Mouse (Mus musculus) left cerebral cortex, adult 8-10 months (tissue): Measurements from ENCODE around the gene Gtf3a. TPM values are rescaled to one million over a fixed set of nuclear protein-coding genes. Genes with fewer than 3 reads are reported as not detected.
A peak's percentile ranks its signal among the peaks of the same experiment; 100 is the strongest.
"Not testable (repeated sequence)": the region's sequence is repeated elsewhere in the genome, so short reads cannot be mapped to it uniquely, and the experiment has no call there.

Experiments
- DNase-seq, 2 experiments: peaks; one replicate each; pipeline ENCODE4 v3.0.0; 2022; ENCODE audit warnings: low spot score in 2 of 2
- total RNA-seq, 4 experiments: library from RNA; stranded (reverse); gene quantifications; 2 replicates each; pipeline ENCODE4 v1.2.4; 2022

Gtf3a gene
- 10 to 100 TPM; 21.6 to 23.3 (median 22.5) TPM for total RNA-seq

DNA sequence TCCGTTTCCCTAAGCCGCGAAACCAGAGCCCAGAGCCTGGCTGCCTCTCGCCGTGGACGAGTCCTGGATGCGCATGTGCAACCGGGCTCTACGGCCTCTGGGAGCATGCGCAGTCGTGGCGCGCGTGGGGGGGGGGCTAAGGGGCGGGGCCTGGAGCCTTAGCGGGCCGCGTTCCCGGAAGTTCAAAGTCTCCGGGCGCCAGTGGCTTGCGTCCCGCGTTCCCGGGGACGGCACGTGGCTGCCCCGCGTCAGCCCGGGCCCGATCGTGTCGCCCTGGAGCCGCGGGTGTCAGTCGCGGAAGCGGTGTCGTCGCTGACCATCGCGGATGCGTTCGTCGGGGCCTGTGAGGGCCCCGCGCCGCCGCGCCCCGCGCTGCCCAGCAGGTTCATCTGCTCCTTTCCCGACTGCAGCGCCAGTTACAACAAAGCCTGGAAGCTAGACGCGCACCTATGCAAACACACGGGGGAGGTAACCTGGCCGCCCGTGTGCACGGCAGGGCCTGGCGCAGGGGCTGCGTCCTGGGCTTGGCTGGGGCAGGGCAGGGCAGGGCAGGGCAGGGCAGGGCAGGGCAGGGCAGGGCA is at the start of gene Gtf3a:
Gene Gtf3a (plus strand): TSS at position 150 of the 581 bp plus-strand sequence.
- DNase-seq: peak; percentile 42 to 53

DNA sequence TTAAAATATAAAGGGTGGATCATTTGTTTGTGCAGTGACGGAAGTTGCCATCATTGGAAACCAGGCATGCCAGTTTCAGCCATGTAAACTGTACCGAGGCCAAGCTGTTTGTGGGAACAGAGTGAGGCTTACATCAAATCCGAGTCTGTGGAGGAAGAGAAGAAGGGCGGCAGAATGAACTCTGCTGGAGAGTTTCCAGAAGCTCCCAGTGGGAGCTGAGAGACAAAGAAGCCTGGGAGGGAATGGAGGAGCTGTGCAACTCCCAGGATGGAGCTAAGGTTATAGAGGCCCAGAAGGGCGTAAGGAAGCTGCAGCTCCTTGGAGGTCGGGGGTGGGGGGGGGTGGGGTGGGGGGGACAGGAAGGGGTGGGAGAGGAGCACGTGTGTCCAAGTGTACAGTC is 48.1 kb upstream of the Gtf3a start:
- no peak for DNase-seq

GRCm38 (mm10) chr5:146901501-146901900 is 47.0 kb upstream of the Gtf3a start:
- no peak for DNase-seq

DNA sequence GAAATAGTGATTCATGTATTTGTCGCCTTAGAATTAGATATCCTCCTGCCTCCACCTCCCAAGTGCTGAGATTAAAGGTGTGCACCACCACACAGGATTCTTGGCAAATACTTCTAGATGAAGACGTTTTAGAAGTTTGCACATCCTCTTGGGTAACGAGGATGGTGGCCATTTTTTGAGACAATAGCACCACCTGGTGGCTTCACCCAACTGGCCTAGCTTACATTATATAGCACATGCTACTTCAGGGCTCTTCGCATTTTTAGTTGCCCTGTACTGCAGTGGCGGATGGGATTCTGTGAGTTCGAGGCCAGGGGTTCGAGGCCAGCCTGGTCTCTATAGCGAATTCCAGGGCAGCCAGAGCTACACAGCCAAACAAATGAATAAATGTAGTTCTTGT is 44.1 kb upstream of the Gtf3a start:
- DNase-seq: peak; percentile 33 to 78

DNA sequence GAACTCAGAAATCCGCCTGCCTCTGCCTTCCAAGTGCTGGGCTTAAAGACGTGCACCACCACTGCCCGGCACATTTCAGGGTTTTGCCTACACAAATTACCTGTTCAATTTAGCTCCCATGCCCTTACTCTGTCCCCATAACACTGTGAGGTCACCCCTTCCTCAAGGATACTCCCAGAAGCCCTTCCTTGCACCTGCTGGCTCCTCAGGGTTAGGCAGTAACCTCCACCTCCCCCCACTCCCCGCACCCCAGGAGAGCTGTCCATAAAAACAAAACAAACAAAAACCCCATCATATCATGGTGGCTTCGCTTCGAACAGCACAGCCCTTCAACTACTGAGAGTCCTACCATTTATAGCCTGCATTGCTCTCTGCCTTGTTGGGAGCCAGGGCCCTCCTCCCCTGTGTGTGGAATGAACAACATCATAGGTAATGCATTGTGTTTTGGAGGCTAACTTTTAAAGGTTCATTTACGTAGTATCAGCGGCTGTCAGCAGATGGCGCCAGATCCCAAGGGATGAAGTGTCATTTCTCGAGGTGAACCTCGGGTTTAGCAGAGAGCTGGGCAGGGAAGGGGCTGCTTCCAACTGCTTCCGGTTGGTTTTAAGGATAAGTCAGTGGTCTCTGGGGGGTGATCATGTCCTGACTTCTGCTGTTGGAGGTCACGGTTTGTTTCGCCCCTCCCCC is 42.8 kb upstream of the Gtf3a start:
- DNase-seq: peak in 1 of 2 experiments; percentile 73

DNA sequence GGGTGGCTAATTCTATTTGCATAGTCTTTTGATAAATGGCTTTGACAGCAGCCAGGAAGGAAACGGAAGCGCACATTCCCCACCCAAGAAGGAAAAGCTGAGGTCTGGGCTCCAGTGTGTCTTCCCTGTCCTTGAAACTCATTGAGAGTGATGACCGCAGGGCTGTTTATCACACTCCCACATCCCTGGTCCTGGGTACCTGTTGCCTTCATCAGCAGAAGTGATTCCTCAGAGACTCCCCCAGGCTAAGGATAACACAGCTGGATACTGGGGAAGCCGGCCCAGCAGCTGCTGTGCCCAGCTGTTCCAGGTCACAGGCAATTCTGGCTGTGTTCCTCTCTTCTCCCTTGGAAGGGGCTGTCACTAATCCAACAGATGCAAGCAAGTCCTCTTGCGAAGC is 40.9 kb upstream of the Gtf3a start:
- DNase-seq: no peak

GRCm38 (mm10) chr5:146908629-146909028 is 39.8 kb upstream of the Gtf3a start:
- DNase-seq: no peak

- DNase-seq: no peak
Measured at GRCm38 (mm10) chr5:146912206-146912605, 36.3 kb upstream of the Gtf3a start.

DNA sequence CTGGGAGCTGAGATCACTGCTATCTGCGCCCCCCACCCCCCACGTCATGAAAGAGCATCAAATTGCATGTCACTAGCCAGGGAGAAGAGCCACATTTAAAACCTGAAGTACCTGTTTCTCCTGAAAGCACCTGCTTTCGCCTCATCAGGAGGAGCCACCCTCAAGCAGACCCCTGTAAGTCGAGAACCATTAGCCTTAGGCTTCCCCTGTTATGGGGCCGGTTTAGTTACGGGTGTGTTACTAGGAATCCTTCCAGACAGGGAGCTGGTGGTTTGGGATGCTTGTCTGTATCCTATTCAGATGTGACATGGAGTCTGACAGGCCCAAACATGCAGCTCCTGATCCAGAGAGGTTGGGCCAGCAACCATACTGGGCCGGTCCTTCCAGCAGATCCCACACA is 35.1 kb upstream of the Gtf3a start:
- no peak for DNase-seq

DNA sequence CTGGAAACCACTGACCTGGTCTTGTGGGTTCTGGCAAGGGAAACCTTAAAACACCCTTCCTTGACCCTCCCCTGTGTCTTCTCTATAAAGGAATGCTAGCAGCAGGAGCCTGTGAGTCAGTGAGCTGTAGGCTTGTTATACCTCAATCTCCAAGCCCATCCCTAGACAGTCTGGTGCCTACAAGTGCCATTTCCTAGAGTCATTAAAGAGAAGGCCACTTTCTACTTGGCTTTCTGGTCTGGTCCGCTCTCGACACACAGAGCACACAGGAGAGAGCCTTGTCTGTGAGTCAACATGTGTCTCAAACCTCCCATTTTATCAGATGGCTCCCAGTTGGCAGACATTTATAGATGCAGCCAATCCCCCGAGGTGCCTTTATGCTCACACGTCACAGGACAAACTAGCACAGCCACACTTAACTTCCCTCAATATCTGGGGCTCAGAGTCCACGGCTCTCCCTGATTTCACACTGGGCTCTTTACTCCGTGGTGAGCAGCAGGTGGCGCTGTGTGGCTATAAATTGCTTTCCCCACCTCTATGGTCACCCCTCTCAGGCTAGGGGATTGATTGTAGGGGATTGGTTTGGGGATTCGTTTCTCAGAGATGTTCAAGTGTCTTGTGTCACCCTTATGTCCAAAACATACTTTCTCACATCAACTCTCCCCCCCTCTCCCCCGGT is 34.2 kb upstream of the Gtf3a start:
- DNase-seq: peak in 1 of 2 experiments; percentile 37

DNA sequence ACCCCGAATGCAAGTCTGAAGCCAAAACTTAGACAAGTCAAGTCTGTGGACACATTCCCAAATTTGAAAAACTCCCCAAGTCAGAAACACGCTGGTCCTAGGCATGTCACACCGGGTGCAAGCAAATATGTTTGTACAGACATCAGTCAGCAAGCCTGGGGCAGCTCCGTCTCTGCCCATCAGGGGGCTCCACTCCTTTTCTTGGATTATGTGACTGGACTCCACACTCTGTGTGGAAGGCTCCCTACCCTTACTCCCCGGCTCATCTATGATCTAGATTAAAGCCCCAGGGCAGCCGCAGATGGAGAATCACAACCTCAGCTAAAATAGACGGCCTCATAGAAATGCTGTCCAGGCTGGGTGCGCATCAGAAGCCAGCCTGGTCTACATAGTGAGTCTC is 32.2 kb upstream of the Gtf3a start:
- no peak for DNase-seq

GRCm38 (mm10) chr5:146916806-146917205 is 31.7 kb upstream of the Gtf3a start:
- no peak for DNase-seq

- DNase-seq: not testable (repeated sequence)
Measured at GRCm38 (mm10) chr5:146917357-146917756, 31.1 kb upstream of the Gtf3a start.

DNA sequence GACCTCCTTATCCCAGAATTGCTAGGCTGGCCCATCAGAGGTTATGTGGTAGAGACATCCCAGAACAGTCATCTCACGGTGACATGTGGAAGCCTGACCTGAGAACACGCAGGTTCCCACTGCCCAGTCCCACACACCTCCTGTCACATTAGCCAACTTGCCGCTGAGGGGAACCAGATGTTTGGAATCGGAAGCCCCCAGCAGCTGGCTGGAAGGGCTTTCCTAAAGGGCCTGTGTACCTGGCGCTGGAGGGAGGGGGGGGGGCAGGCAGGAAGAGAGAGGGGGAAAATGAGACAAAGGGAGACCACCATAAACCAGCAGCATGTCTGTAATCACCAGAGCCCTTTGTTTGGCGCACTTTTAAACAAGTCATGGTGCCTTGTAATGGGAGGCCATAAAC is 28.6 kb upstream of the Gtf3a start:
- no peak for DNase-seq

DNA sequence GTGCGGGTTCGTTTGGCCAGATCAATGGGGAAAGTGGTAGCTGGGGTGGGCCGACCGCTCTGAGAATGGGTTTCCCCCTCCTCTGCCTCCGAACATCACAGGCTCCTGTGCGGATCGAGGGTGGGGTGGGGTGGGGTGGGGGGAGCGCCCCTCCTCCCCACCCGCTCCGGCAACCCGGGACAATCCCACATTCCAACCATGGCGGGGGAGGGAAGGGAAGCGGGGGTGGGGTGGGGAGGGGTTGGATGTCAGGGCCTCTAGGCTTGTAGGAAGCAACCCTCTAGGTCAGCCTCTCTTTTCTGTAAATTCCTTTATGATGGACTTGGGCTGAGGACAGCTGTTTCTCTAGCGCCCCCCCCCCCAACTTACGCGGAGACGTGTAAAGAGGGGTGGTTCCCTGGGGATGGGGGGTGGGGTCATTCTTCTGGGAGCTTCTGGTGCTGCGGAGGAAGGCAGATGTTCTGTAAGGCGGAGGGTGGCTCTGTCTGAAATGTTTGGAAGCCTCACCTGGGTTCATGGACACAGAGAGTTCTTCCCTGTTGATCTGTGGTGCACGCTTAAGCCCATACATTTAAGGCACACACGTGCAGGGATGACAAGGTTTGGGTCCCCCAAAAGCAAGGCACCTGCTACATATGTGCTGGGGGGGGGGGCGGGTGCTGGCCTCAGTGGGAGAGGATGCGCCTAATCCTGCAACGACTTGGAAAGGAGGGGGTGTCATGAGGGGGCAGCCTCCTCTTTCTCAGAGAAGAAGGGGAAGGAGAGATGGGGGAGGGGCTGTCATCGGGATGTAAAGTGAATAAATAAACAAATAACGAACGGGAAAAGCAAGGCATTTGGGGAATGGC is 27.9 kb upstream of the Gtf3a start:
- DNase-seq: no peak

GRCm38 (mm10) chr5:146921224-146921623 is 27.2 kb upstream of the Gtf3a start:
- no peak for DNase-seq

DNA sequence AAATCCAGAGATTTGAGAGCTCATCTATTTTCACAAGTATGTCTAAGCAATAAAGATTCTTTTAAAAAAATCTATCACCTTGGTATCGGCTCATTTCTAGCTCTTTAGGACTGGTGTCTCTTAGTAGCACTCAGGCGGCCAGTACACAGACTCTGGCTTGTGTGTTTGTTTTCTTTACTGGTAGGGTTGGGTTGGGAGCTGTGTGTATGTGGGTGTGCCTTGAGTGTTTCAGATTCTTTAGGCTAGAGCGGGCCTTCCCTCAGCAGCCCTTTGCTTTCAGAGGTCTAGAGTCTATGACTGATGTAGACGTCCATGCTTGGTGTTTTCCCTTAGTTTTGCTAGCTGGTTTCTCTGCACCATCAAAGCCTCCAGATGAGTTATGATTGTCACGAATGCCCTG is 24.9 kb upstream of the Gtf3a start:
- DNase-seq: no peak

DNA sequence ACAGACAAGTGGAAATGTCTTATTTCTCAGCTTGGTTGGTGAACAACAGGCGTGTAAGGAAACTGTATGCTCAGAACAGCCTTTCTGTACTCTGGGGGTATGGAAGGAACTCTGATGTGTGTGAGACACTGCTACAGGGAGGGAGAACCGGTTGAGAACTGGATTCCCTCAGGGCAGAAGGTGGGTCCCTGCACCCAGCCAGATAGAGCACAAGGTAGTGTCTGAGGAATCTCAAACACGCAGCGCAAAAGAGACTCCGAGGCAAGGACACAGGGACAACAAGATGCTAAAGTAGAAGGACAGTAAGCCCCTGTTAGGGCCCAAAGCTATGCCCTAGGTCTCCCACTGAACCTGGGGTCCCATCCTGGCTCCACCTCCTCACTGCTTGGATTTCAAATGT is 21.8 kb upstream of the Gtf3a start:
- no peak for DNase-seq

DNA sequence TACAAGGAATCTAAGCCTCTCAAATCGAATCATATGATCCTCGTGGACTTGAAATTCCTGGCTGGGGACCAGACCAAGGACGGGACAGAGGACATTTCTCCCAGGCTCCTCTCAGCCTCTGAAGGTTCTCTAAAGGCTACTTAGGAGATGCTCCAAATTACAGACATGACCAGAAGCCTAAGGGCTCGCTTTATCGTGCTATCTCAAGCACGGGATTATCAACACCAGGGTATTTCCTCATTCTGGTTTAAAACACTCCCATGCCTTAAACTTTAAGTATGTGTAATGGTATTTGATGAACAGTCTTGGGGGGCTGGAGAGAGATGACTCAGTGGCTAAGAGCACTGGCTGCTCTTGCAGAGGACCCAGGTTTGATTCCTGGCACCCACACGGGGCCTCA is 17.0 kb upstream of the Gtf3a start:
- no peak for DNase-seq

- no peak for DNase-seq
Measured at GRCm38 (mm10) chr5:146931904-146932553, 16.4 kb upstream of the Gtf3a start.

DNA sequence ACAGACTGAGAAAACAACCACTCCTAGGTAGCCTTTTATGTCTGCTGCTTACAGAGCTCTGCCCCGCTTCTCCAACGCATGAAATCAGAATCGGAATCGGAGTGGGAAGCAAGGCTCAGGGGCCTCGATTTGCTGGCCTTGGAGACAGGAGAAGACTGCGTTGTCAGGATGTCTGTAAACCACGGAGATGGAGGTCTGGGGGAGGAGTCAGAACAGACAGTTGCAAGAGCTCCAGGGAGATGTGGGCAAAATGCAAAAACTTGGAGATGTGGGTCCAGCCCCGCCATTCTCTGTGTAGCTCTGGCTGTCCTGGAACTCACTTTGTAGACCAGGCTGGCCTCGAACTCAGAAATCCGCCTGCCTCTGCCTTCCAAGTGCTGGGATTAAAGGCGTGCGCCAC is 15.0 kb upstream of the Gtf3a start:
- no peak for DNase-seq
